Mouse (Mus musculus) adrenal gland, adult 18-20 months (tissue): Measurements from ENCODE around the gene B4gat1. TPM values are rescaled to one million over a fixed set of nuclear protein-coding genes. Genes with fewer than 3 reads are reported as not detected.

Experiments
- DNase-seq, 2 experiments: peaks; one replicate each; pipeline ENCODE4 v3.0.0; 2021 to 2022; ENCODE audit warnings: low spot score in 2 of 2
- total RNA-seq, 2 experiments: library from RNA; stranded (reverse); gene quantifications; 1 replicate in 1 of 2; 2 replicates in 1 of 2; pipeline ENCODE4 v1.2.3; 2021

B4gat1 gene
- total RNA-seq, 2 experiments from 2014 or later: 25.9 to 31.8 TPM

- peak; percentile 88 for DNase-seq
Observed at GRCm38 (mm10) chr19:5023621-5024479, 14.8 kb upstream of the B4gat1 start, which contains the start of gene Slc29a2. Gene Slc29a2 (plus strand): TSS chr19:5023860.

DNA sequence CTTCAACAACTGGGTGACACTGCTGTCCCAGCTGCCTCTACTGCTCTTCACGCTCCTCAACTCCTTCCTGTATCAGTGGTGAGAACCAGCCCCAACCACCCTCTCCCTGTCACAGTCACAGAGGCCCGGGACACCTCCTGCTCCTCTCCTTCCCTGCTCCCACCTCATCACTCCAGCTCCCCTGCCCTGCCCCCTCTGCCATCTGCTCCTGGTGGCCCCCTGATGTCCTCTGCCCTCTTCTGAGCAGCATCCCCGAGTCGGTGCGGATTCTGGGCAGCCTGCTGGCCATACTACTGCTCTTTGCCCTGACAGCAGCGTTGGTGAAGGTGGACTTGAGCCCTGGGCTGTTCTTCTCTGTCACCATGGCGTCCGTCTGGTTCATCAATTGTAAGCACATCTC lies 12.5 kb upstream of the B4gat1 start:
- no peak for DNase-seq

DNA sequence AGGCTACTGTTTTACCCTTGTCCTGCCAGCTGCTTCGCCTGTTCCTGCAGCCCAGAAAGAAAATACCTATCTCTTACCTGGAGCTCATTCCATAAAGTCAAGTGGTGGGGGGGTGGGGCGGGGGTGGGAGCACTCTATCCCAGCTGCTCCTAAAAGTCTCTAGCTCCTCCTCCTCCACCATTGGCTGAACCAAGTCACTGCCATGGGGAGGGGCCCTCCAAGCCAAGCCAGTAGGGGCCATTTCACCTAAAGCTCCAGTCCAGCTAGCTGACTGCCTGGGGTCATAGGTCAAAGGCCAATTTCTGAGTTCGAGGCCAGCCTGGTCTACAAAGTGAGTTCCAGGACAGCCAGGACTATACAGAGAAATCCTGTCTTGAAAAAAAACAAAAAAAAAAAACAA lies 5.9 kb upstream of the B4gat1 start:
- DNase-seq: no peak

DNA sequence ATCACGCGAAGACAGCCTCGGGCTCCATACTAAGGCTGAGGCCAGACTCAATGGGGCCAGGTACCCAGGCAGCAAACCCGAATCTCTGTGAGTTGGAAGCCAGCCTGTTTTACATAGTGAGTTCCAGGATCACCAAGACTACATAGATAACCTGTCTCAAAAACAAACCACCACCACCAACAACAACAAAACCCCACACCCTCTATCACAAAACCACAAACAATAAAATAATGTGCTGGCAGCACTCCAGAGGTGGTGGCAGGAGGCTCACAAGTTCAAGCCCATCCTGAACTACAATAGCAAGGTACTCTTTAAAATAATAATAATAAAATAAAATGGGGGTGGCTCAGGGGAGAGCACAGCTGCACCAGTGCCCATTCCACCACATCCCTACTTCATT lies 2.0 kb upstream of the B4gat1 start:
- DNase-seq: no peak

GRCm38 (mm10) chr19:5037678-5038571 lies 701 bp upstream of the B4gat1 start:
- DNase-seq: peak; percentile 78 to 82

- no peak for DNase-seq
Observed at GRCm38 (mm10) chr19:5039301-5040114, 882 bp downstream of the B4gat1 start.

DNA sequence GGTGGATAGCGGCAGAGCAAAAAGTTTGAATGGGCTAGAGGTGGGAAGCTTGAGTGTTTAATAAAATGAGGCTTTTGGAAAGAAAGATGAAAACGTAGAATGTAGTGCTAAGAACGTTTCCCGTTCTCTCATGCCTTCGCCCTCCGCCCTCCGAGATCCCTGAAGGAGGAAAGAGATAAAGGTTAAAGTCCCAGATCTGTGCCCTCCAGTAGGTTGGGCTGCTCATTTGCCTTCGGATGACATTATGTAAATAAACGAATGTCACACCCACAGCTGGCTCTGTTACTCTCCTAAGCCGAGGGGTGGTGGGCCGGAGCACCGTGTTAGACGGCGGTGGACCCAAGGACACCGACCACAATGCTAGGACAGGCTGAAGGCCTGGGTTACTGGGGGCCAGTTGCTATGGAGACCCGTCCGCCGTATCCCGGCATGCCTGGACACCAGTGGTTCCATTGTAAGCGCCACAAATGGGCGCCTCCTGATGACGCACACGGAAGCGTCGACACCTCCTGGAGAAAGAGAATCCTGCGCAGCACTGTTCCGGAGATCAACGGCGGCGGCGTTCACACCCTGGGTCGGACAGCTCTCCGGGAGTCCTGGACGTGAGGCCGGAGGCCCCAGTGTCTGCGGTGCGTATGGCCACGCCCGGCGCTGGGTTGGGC lies 2.4 kb downstream of the B4gat1 start, which contains the start of gene Brms1:
TSS of gene Brms1 (plus strand) at position 493 of the 662 bp plus-strand sequence.
- DNase-seq: peak; percentile 84 to 88

DNA sequence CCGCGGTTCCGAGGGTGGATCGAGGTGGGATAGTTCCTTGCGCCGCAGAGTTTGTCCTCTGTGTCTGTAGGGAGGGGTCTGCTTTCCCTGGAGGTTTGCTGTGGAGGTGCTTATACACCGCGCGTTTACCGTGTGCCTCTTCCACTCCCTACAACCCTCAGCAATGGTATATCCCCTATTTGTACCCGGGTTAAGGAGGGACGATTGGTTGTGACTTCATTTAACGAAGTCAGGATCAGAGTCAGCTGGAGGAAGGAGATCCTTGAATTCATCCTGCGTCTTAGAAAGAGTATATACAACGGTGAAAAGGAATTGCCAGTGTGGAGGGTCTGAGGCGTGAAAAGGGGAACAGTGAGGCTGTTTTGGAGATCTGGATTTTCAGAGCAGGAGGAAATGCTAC lies 3.0 kb downstream of the B4gat1 start:
- DNase-seq: no peak

GRCm38 (mm10) chr19:5045531-5045930 lies 6.9 kb downstream of the B4gat1 start:
- no peak for DNase-seq

- no peak for DNase-seq
Observed at GRCm38 (mm10) chr19:5048138-5049056, 9.8 kb downstream of the B4gat1 start.

GRCm38 (mm10) chr19:5049325-5049724 lies 10.7 kb downstream of the B4gat1 start:
- no peak for DNase-seq

DNA sequence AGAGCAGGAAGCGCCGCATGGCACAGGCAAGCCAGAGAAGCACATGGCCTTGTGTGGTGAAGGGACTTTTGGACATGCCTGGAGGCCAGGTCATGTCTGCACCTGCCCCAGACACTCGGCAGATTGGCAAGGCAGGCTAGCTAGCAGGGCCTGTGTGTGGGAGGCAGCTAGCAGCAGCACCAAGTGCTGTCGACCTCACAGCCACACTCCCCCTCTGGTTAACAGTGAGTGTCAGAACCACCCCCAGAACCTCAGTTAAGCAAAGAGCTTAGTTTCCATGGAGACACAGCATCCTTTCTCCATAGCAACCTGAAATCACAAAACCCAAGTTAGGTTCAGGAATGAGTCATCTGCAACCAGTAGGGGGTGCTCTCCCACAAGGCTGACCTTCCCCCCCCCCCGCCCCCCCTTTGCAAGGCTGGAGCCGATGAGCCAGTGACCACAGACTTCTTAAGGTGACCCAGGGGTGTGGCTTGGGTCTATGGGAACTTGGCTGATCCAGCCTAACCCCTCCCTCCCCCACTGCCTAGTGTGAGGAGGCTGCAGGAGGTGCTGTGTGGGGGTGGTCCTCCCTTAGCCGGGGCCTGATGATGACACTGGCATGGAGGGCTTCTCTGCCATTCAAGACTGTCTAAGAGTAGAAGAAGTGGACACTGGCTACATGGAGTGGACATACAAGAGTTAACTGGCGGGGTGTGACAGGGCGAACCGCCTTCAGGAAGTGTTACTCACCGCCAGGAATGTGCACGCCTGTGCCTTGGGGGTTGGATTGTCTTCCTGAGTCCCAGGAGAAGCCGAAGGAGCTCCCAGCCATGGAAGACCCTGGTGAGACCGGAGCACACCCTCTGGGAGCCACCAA lies 11.7 kb downstream of the B4gat1 start, which contains the start of gene Rin1:
TSS of gene Rin1 (plus strand) at position 435 of the 859 bp plus-strand sequence.
- peak in 1 of 2 experiments; percentile 47 for DNase-seq

GRCm38 (mm10) chr19:5051031-5051430 lies 12.4 kb downstream of the B4gat1 start:
- peak in 1 of 2 experiments; percentile 29 for DNase-seq

DNA sequence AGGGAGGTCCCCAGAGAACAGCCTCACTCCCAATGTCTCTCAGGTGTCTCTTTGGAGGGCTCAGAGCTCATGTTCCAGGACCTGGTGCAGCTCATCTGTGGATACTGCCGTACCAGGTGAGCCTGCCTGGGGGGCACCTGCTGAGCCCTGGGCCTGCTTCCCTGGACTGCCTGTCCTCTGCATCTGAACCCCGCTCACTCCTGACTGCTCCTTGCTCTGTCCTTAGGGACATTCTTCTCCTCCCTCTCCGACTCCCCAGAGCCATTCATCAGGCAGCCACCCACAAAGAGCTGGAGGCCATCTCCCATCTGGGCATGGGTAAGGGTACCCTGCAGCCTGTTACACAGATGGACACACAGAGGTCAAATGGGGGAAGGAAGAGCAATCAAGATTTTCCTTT lies 12.9 kb downstream of the B4gat1 start:
- DNase-seq: no peak

GRCm38 (mm10) chr19:5052166-5052822 lies 13.7 kb downstream of the B4gat1 start:
- DNase-seq: no peak

DNA sequence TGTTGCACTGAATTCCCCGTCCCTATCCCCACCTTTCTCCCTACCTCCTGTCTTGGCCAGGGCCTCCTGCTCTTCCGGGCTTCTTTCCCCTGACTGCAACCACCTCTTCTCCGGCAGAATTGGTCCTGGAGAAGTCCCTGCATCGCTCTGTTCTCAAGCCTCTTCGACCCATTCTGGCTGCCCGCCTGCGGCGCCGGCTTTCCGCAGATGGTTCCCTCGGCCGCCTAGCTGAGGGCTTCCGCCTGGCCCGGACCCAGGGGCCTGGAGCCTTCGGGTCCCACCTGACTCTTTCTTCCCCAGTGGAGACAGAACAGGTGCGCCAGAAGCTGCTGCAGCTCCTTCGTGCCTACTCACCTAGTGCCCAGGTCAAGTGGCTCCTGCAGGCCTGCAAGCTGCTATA lies 14.2 kb downstream of the B4gat1 start:
- no peak for DNase-seq

GRCm38 (mm10) chr19:5053909-5054308 lies 15.3 kb downstream of the B4gat1 start:
- peak; percentile 53 to 60 for DNase-seq

DNA sequence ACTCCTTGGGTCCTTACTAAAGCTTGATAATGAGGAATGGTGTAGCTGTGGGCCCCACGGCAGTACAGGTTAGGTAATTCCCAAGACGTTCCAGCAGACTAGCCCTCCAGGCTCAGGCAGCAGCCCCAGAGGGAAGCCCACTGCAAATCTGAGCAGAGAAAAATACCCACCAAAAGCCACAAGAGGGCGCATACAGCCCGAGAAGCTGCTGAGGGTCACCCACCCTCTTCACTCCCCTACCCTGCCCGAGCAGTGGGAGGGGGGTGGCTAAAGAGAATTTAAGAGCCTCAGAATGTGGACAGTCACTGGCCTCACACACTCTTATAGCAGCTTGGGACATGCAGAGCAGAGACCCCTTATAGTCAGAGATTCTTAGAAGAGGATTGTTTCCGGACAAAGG lies 17.6 kb downstream of the B4gat1 start:
- no peak for DNase-seq
